ENCODE assay signal across 13 mouse cellular contexts in the genomic region with DNA sequence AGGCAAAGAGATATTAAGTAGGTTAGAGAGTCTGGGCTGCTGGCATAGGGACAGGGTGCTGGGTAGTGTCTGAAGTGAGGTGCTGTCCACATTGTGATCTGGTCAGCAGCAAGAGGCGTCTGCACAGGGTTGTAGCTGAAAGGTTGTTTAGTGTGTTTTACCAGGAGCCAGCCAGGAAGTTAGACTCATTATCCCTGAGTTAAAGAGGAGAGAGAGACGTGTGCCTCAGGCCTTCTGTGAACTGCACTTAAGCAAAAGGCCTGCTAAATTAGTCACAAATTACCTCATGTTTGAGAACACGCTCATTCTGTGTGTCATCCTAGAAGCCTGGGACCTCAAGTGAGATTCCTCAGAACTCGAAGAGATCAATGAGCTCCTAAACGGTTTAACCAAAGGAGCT.
"Had no signal": no experiment of that assay in that cellular context is flagged by ENCODE, and none has a peak within 500 bp of the region (broad histone marks: within the 10 kb centered on the region; RNA-seq: fewer than 3 reads in every experiment).

No protein-coding gene starts in this region.

- H3K9ac ChIP-seq: limb, embryonic 13.5 days; liver, embryonic 14.5 days; neural tube, embryonic 12.5 days had no signal

- DNase-seq: kidney, adult 8-10 months; lung, adult 2 months; lung, postnatal 10 days; lung, postnatal 4 days; midbrain, embryonic 14.5 days; thymus, adult 18-20 months; thymus, postnatal 14 days had no signal

- H3K9me3 ChIP-seq: limb, embryonic 13.5 days; midbrain, embryonic 10.5 days; neural tube, embryonic 12.5 days had no signal

- H3K4me3 ChIP-seq: left cerebral cortex, adult 2 months; limb, embryonic 13.5 days; midbrain, embryonic 10.5 days; myocyte; neural tube, embryonic 12.5 days had no signal

- H3K4me1 ChIP-seq: neural tube, embryonic 12.5 days had no signal

- H3K4me2 ChIP-seq: limb, embryonic 13.5 days; neural tube, embryonic 12.5 days had no signal

- H3K27ac ChIP-seq: left cerebral cortex, adult 2 months; limb, embryonic 13.5 days; liver, embryonic 14.5 days; midbrain, embryonic 10.5 days; neural tube, embryonic 12.5 days had no signal

- H3K36me3 ChIP-seq: limb, embryonic 13.5 days; midbrain, embryonic 10.5 days; neural tube, embryonic 12.5 days had no signal

- H3K27me3 ChIP-seq: limb, embryonic 13.5 days; neural tube, embryonic 12.5 days had no signal
